Mouse (Mus musculus) cerebellum, adult 2 months (tissue): ENCODE measurements around the gene Gas2. TPM values are rescaled to one million over a fixed set of nuclear protein-coding genes. Genes with fewer than 3 reads are reported as not detected.

Experiments used
- DNase-seq, 2 experiments: peaks; one replicate each; pipeline ENCODE4 v3.0.0; 2021
- H3K27ac ChIP-seq: fragments of 200-500 bp; 2 replicates; pipeline ENCODE4 v1.5.1; 2012; ENCODE audit warnings: low read length, control low read depth, inconsistent platforms; ENCODE audit not compliant: insufficient read depth
- H3K27me3 ChIP-seq: fragments of 200-500 bp; 2 replicates; pipeline ENCODE4 v1.6.1; 2012; ENCODE audit warnings: inconsistent platforms, mild to moderate bottlenecking, low read length, moderate library complexity; ENCODE audit not compliant: control insufficient read depth, insufficient read depth
- H3K4me1 ChIP-seq: fragments of 200-500 bp; 2 replicates; pipeline ENCODE4 v1.6.1; 2011; ENCODE audit warnings: low read length; ENCODE audit not compliant: control insufficient read depth, insufficient read depth
- H3K4me3 ChIP-seq: fragments of 200-500 bp; replicated peaks from 2 replicates; pipeline ENCODE3; 2011; ENCODE audit warnings: mild to moderate bottlenecking, low read depth, low read length, control low read depth; ENCODE audit not compliant: insufficient read depth
- CTCF ChIP-seq: fragments of 200-500 bp; IDR thresholded peaks from 2 replicates; pipeline ENCODE4 v1.5.1; 2011; ENCODE audit warnings: low read depth, mild to moderate bottlenecking, control low read depth, low read length, moderate library complexity, borderline replicate concordance; ENCODE audit not compliant: insufficient read depth
- POLR2A ChIP-seq: fragments of 200-500 bp; IDR thresholded peaks from 2 replicates; pipeline ENCODE4 v1.6.1; 2011; ENCODE audit warnings: low read length, control low read depth, borderline replicate concordance; ENCODE audit not compliant: insufficient read depth
- WGBS: fragments of 180-500 bp; shearing (Covaris S2); methylation state at CpG from one replicate; pipeline ENCODE4 v1.1.7; 2018; 5-methylcytosine and 5-hydroxymethylcytosine counted together
- polyA plus RNA-seq: library from polyadenylated mRNA; depleted of rRNA; stranded (reverse); fragments of >200 nt; gene quantifications from 2 replicates; pipeline ENCODE4 v1.2.3, GENCODE M21; 2012

Gene Gas2
- polyA plus RNA-seq, 1 experiment = 11.1 TPM

DNA sequence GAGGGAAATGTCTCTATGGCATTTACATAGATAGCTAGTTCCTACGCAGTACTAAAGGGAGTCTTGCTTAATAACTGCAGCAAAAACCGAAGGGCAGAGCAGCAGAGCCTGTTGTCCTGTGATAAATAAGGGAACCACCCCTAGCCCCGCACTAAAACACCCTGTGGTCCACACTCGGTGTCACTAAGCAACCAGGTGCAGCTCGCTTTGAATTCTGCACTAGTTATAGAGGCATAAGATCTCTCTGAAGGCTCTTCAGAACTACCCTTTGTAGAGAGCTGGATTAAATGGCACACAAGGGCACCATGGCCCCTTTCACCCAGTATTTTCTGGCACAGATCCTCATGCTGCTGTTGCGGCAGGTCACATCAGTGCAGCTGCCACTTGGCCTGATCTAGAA is 113.4 kb downstream of the Gas2 start:
- DNase-seq = no peak
- no peaks in the 10 kb centered on the region for H3K4me1 ChIP-seq
- WGBS = 77% methylated on average over 6 of the region's 6 CpGs
- H3K27me3 ChIP-seq = no peaks in the 10 kb centered on the region
- H3K4me3 ChIP-seq = no peak overlapping the region
- H3K27ac ChIP-seq = no peak overlapping the region
- TF ChIP-seq POLR2A = no peak

DNA sequence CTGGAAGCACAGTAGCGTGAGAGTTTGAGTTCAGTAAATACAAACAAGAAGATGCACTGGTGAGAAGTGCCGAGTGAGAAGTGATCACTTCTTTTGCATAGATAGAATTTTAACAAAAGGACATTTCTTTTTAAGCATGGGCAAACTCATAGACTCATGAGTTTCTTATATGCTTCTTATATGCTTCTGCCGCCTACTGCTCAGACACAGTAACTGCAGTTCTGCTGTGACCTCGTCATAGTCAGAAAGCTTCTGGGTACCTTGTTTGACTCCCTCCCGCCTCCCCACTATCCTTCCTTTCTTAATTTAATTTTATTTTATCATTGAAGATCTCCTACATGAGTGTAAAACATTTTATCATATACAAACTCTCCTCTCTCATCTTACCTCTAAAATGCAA is 117.5 kb downstream of the Gas2 start:
- peak; percentile 48; the same call in 1 of the 2 replicates for TF ChIP-seq CTCF
- no peak for TF ChIP-seq POLR2A
- H3K27ac ChIP-seq = no peak overlapping the region
- no peaks in the 10 kb centered on the region for H3K27me3 ChIP-seq
- no peaks in the 10 kb centered on the region for H3K4me1 ChIP-seq
- DNase-seq = no peak
- 46% methylated on average over 5 of the region's 5 CpGs for WGBS
- H3K4me3 ChIP-seq = no peak overlapping the region

DNA sequence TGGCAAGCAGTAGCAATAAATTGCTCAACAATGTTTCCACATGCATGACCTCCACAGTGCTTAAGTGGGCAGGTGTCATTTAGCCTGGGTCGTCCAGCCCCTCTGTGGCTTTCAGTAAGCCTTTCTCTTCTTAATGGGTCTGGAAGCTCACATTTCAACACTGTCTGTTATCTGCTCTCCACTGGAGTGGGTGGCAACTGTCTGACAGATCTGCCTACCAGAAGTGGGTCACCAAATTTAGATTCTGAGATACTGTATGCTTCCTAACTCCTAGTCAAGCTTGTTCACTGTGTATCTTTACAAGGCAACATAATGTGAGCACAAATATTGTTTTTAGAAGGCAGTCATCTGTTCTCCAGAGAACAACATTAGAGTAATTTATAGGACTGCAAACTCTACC is 120.5 kb downstream of the Gas2 start:
- DNase-seq = no peak
- Histone ChIP-seq H3K4me1 (no peaks in the 10 kb centered on the region), H3K27me3 (no peaks in the 10 kb centered on the region), H3K27ac (no peak overlapping the region), H3K4me3 (no peak overlapping the region)
- TF ChIP-seq POLR2A (no peak), CTCF (no peak)
- WGBS = 50% methylated on average over 1 of the region's 1 CpGs

DNA sequence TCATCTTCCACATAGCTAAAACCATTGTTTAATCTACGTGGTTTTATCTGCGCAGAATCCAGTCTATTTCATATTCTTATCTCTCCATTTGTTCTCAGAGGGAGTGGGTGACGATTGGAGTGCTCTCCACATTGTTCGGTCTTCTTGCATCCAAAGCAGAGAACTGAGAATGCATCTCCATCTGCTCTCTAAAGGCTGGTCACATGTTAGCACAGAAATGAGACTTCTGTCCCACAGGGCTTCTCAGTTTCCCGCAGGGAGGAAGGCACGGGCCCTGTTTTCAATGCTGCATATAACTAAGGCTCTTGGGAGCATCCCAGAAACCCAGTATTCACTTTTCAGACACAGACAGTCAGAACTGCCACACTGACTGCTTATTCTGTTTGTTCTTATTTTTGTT is 123.9 kb downstream of the Gas2 start:
- H3K4me3 ChIP-seq = no peak overlapping the region
- TF ChIP-seq CTCF = no peak
- H3K27ac ChIP-seq = no peak overlapping the region
- no peaks in the 10 kb centered on the region for H3K27me3 ChIP-seq
- 65% methylated on average over 6 of the region's 6 CpGs for WGBS
- no peaks in the 10 kb centered on the region for H3K4me1 ChIP-seq
- DNase-seq = no peak

DNA sequence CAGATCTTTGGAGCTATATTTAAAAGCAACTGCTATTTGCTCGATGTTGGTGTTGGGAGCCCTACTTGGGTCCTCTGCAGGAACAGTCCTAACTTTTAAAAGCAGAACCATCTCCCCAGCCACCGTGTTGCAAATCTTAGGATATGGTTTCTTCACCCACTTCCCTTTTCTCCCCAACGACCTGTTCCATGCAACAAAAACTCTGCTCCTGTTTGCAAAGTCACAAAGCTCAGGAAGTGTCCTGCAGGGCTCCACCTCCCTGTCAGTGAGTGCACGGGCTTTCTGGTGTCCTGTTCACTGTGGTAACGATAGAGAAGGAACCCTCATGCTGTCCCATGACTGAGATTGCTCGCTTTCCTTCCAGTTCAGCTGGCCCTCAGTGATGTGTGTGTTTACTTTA is 125.1 kb downstream of the Gas2 start:
- no peaks in the 10 kb centered on the region for H3K27me3 ChIP-seq
- H3K4me3 ChIP-seq = no peak overlapping the region
- DNase-seq = no peak
- H3K27ac ChIP-seq = no peak overlapping the region
- H3K4me1 ChIP-seq = no peaks in the 10 kb centered on the region
- 74% methylated on average over 6 of the region's 6 CpGs for WGBS
- TF ChIP-seq POLR2A = no peak
- no peak for TF ChIP-seq CTCF

DNA sequence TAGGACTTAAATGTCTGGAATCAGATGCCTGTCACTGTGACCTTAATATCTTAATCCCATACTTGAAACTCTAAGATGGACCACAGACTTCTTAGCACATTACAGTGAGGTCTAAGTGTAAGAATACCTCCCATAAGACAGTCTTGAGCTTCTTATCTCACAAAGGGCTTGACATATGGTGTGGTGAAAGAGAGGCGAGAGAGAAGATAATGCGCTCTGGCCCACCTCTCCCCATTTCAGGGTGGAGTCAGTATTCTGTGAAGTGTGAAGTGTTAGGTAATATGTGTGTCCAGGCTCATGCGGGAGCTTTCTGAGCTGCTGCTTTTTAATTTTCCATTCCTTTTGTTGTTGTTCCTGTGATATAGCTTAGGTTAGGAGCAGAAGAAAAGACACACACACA is 129.2 kb downstream of the Gas2 start:
- 92% methylated on average over 3 of the region's 3 CpGs for WGBS
- no peak for DNase-seq
- TF ChIP-seq CTCF = no peak
- TF ChIP-seq POLR2A = no peak
- no peak overlapping the region for H3K27ac ChIP-seq
- H3K4me1 ChIP-seq = no peaks in the 10 kb centered on the region
- H3K27me3 ChIP-seq = no peaks in the 10 kb centered on the region
- H3K4me3 ChIP-seq = no peak overlapping the region

DNA sequence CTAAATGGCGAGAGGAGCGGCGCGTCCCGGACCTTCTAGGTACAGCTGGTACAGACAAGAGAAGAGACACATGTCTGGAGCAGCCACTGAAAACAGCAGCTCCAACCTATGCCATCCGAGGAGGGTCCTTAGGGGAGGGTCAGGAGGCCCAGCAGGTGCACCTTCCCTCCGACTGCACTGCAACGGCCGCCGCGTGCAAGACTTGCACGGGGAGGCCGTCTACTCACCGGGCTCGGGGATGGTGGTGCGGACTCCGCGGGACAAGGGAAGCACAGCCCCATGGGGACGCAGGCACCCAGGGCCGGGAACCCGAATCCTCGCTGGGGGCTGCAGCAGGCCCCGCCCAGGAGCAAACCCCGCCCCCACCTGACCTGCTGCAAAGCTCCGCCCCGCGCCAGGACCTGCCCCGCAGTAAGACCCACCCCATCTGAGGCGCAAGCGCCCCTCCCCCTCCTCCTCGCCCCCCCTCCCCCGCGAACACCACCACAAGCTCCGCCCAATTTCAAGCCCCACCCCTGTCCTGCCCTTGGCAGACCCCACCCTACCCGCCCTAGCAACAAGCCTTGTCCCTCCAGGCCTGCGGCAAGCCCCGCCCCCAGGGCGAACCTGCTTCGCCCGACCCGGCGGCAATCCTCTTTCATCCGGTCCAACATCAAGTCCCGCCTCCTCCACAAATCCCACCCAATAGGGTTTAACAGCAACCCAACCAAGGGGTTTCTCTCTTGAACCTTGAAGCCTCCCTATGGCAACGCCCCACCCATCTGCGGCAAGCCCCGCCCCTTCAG is 143.9 kb downstream of the Gas2 start, which contains the start of gene Svip:
TSS of gene Svip (minus strand) at position 508 of the 785 bp plus-strand sequence.
- DNase-seq = peak; percentile 93 to 97
- H3K27me3 ChIP-seq = no peaks in the 10 kb centered on the region
- peak; percentile 46; the same call in 1 of the 2 replicates for TF ChIP-seq POLR2A
- no peak for TF ChIP-seq CTCF
- under 1% methylated on average over 43 of the region's 47 CpGs for WGBS
- peak within 1 kb of the TSS; percentile 71 for H3K27ac ChIP-seq
- peak within 1 kb of the TSS; percentile 81 for H3K4me3 ChIP-seq
- peaks cover 3% of the 10 kb centered on the region; the same call in 1 of the 2 replicates for H3K4me1 ChIP-seq

DNA sequence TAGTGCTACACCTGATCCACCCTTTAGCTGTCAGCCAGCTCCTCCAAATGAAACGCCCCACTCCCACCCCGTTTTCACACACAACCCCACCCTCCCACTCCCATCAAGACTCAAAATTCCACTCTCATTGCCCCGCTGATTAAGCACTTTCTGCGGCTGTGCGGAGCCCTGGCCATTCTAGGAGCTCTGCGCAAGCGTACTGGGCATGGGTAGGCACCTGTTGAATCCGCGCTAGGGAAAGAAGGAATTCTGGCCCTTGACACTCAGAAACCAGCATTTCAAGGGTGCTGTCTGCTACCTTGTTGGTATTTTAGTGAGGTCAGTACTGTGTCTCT is 144.4 kb downstream of the Gas2 start:
- no peak for DNase-seq
- H3K4me3 ChIP-seq = peak overlapping the region; percentile 81
- peaks cover 3% of the 10 kb centered on the region; the same call in 1 of the 2 replicates for H3K4me1 ChIP-seq
- H3K27me3 ChIP-seq = no peaks in the 10 kb centered on the region
- TF ChIP-seq CTCF = no peak
- TF ChIP-seq POLR2A = no peak
- H3K27ac ChIP-seq = no peak overlapping the region
- 1% methylated on average over 9 of the region's 9 CpGs for WGBS
